Mouse (Mus musculus) MEL (cell line): ENCODE data around the gene Ehbp1l1. TPM values are rescaled to one million over a fixed set of nuclear protein-coding genes. Genes with fewer than 3 reads are reported as not detected.

Experiments
- DNase-seq: peaks from one replicate; pipeline ENCODE4 v3.0.0; 2011; ENCODE audit warnings: low read depth, low spot score
- H3K27ac ChIP-seq: 2 replicates; pipeline ENCODE4 v1.5.1; 2012; ENCODE audit warnings: low read depth, mild to moderate bottlenecking, control low read depth, low read length, moderate library complexity; ENCODE audit not compliant: control insufficient read depth
- H3K27me3 ChIP-seq, 2 experiments: fragments of 150-350 bp in 1 of 2; sonication (generic) in 1 of 2; 2 replicates each; pipeline ENCODE4 v1.6.1; 2012; ENCODE audit warnings: low read length in 2 of 2, mild to moderate bottlenecking in 2 of 2, improper control_type of control experiment in 1 of 2, moderate library complexity in 1 of 2; ENCODE audit not compliant: insufficient read depth in 2 of 2, control insufficient read depth in 1 of 2
- H3K36me3 ChIP-seq, 2 experiments: 2 replicates each; pipeline ENCODE4 v1.6.1; 2012 to 2014; ENCODE audit warnings: low read length in 2 of 2, improper control_type of control experiment in 1 of 2, inconsistent platforms in 1 of 2, mild to moderate bottlenecking in 1 of 2; ENCODE audit not compliant: insufficient read depth in 2 of 2, control insufficient read depth in 1 of 2
- H3K4me1 ChIP-seq, 2 experiments: fragments of 150-350 bp in 1 of 2; sonication (generic) in 1 of 2; 2 replicates each; pipeline ENCODE4 v1.6.1; 2012; ENCODE audit warnings: low read length in 2 of 2, improper control_type of control experiment in 1 of 2, mild to moderate bottlenecking in 1 of 2; ENCODE audit not compliant: insufficient read depth in 2 of 2, control insufficient read depth in 1 of 2
- H3K4me3 ChIP-seq, 2 experiments: fragments of 150-350 bp in 1 of 2; sonication (generic) in 1 of 2; 2 replicates each; pipeline ENCODE4 v1.5.1; 2012; ENCODE audit warnings: low read depth in 2 of 2, low read length in 2 of 2, mild to moderate bottlenecking in 2 of 2, moderate library complexity in 2 of 2, control low read depth in 1 of 2, improper control_type of control experiment in 1 of 2; ENCODE audit not compliant: control insufficient read depth in 1 of 2, insufficient read depth in 1 of 2
- H3K79me2 ChIP-seq: 2 replicates; pipeline ENCODE4 v1.6.1; 2012; ENCODE audit warnings: mild to moderate bottlenecking, low read length, moderate library complexity; ENCODE audit not compliant: control insufficient read depth, poor library complexity, insufficient read depth
- H3K9ac ChIP-seq: 2 replicates; pipeline ENCODE4 v1.6.1; 2012; ENCODE audit warnings: low read depth, mild to moderate bottlenecking, control low read depth, low read length, moderate library complexity; ENCODE audit not compliant: control insufficient read depth, poor library complexity, severe bottlenecking
- H3K9me3 ChIP-seq: fragments of 150-350 bp; sonication (generic); replicated peaks from 2 replicates; pipeline ENCODE4 v1.6.1; 2012; ENCODE audit warnings: mild to moderate bottlenecking, low read length, improper control_type of control experiment, moderate library complexity; ENCODE audit not compliant: insufficient read depth
- CHD1 ChIP-seq: IDR thresholded peaks from 2 replicates; pipeline ENCODE4 v1.6.1; 2012; ENCODE audit warnings: low read depth, mild to moderate bottlenecking, inconsistent platforms, low read length, improper control_type of control experiment
- CTCF ChIP-seq, 3 experiments: IDR thresholded peaks in 2 of 3; conservative IDR thresholded peaks in 1 of 3; 2 replicates each; pipeline ENCODE4 v1.5.1; 2011 to 2012; ENCODE audit warnings: low read length in 3 of 3, low read depth in 2 of 3, mild to moderate bottlenecking in 2 of 3, improper control_type of control experiment in 1 of 3, inconsistent platforms in 1 of 3, mixed read lengths in 1 of 3, moderate library complexity in 1 of 3; ENCODE audit not compliant: control insufficient read depth in 1 of 3, insufficient read depth in 1 of 3, poor library complexity in 1 of 3, severe bottlenecking in 1 of 3
- E2F4 ChIP-seq: IDR thresholded peaks from 2 replicates; pipeline ENCODE4 v1.6.1; 2011; ENCODE audit warnings: low read depth, low read length, improper control_type of control experiment, borderline replicate concordance
- EP300 ChIP-seq, 2 experiments: IDR thresholded peaks; 2 replicates each; pipeline ENCODE4 v1.6.1; 2011; ENCODE audit warnings: improper control_type of control experiment in 2 of 2, low read length in 2 of 2, low read depth in 1 of 2, mild to moderate bottlenecking in 1 of 2
- GATA1 ChIP-seq: IDR thresholded peaks from 2 replicates; pipeline ENCODE4 v1.6.1; 2011; ENCODE audit warnings: low read depth, low read length, improper control_type of control experiment
- HCFC1 ChIP-seq: IDR thresholded peaks from 2 replicates; pipeline ENCODE4 v1.6.1; 2012; ENCODE audit warnings: low read depth, mild to moderate bottlenecking, inconsistent platforms, low read length, improper control_type of control experiment, moderate library complexity
- MAFK ChIP-seq: IDR thresholded peaks from 2 replicates; pipeline ENCODE4 v1.6.1; 2011; ENCODE audit warnings: low read depth, mild to moderate bottlenecking, low read length, improper control_type of control experiment, borderline replicate concordance
- MAX ChIP-seq: IDR thresholded peaks from 2 replicates; pipeline ENCODE4 v1.6.1; 2011; ENCODE audit warnings: low read length, improper control_type of control experiment
- MEF2A ChIP-seq: IDR thresholded peaks from 2 replicates; pipeline ENCODE4 v1.6.1; 2014; ENCODE audit warnings: low read depth, mild to moderate bottlenecking, inconsistent platforms, low read length, improper control_type of control experiment; ENCODE audit not compliant: poor library complexity, insufficient replicate concordance, severe bottlenecking; ENCODE audit errors: extremely low read depth
- MXI1 ChIP-seq: IDR thresholded peaks from 2 replicates; pipeline ENCODE4 v1.6.1; 2011; ENCODE audit warnings: mild to moderate bottlenecking, low read depth, low read length, improper control_type of control experiment
- MYB ChIP-seq: IDR thresholded peaks from 2 replicates; pipeline ENCODE4 v1.6.1; 2011; ENCODE audit warnings: mild to moderate bottlenecking, low read depth, low read length, improper control_type of control experiment
- MYC ChIP-seq: IDR thresholded peaks from 2 replicates; pipeline ENCODE4 v1.6.1; 2011; ENCODE audit warnings: low read depth, mild to moderate bottlenecking, low read length, improper control_type of control experiment, moderate library complexity
- NRF1 ChIP-seq: IDR thresholded peaks from 2 replicates; pipeline ENCODE4 v1.6.1; 2014; ENCODE audit warnings: low read depth, mild to moderate bottlenecking, inconsistent platforms, low read length, improper control_type of control experiment, moderate library complexity; ENCODE audit not compliant: poor library complexity, insufficient read depth, severe bottlenecking
- POLR2AphosphoS2 ChIP-seq: IDR thresholded peaks from 2 replicates; pipeline ENCODE4 v1.6.1; 2011; ENCODE audit warnings: low read length, improper control_type of control experiment
- POLR2AphosphoS5 ChIP-seq: IDR thresholded peaks from 2 replicates; pipeline ENCODE4 v1.6.1; 2012; ENCODE audit warnings: low read depth, borderline replicate concordance, mild to moderate bottlenecking, inconsistent platforms, low read length, moderate library complexity, mixed read lengths
- RCOR1 ChIP-seq: IDR thresholded peaks from 2 replicates; pipeline ENCODE4 v1.6.1; 2012; ENCODE audit warnings: low read depth, mild to moderate bottlenecking, inconsistent platforms, low read length, improper control_type of control experiment
- SIN3A ChIP-seq: IDR thresholded peaks from 2 replicates; pipeline ENCODE4 v1.6.1; 2012; ENCODE audit warnings: low read length, improper control_type of control experiment, inconsistent platforms
- UBTF ChIP-seq: IDR thresholded peaks from 2 replicates; pipeline ENCODE4 v1.6.1; 2012; ENCODE audit warnings: low read depth, mild to moderate bottlenecking, inconsistent platforms, low read length, improper control_type of control experiment, moderate library complexity, borderline replicate concordance; ENCODE audit not compliant: insufficient read depth
- USF1 ChIP-seq: IDR thresholded peaks from 2 replicates; pipeline ENCODE4 v1.6.1; 2014; ENCODE audit warnings: low read depth, mild to moderate bottlenecking, inconsistent platforms, low read length, improper control_type of control experiment, moderate library complexity
- USF2 ChIP-seq, 2 experiments: IDR thresholded peaks; 2 replicates each; pipeline ENCODE4 v1.6.1; 2011 to 2012; ENCODE audit warnings: improper control_type of control experiment in 2 of 2, low read length in 2 of 2, borderline replicate concordance in 1 of 2, inconsistent platforms in 1 of 2, low read depth in 1 of 2, mild to moderate bottlenecking in 1 of 2; ENCODE audit not compliant: insufficient read depth in 1 of 2
- ZC3H11A ChIP-seq: IDR thresholded peaks from 2 replicates; pipeline ENCODE4 v1.6.1; 2012; ENCODE audit warnings: low read depth, mild to moderate bottlenecking, inconsistent platforms, low read length, improper control_type of control experiment
- ZMIZ1 ChIP-seq: IDR thresholded peaks from 2 replicates; pipeline ENCODE4 v1.6.1; 2012; ENCODE audit warnings: low read depth, mild to moderate bottlenecking, inconsistent platforms, low read length, improper control_type of control experiment, moderate library complexity
- polyA plus RNA-seq, 2 experiments: library from polyadenylated mRNA; stranded (reverse) in 1 of 2; unstranded in 1 of 2; fragments of >175 nt in 1 of 2; fragments of >200 nt in 1 of 2; gene quantifications; 2 replicates each; pipeline versions ENCODE4 v1.2.1 to v1.2.4; 2012; ENCODE audit warnings: low replicate concordance in 2 of 2, low read depth in 1 of 2; ENCODE audit not compliant: insufficient read length in 2 of 2, insufficient read depth in 1 of 2, missing spikeins in 1 of 2
- total RNA-seq: library from RNA; depleted of rRNA; stranded (reverse); fragments of 300-350 nt; gene quantifications from 2 replicates; pipeline ENCODE4 v1.2.3, GENCODE M21; 2012

Gene Ehbp1l1
- total and polyA plus RNA-seq, 3 experiments, result 63.2 to 113 (median 77.3) TPM

DNA sequence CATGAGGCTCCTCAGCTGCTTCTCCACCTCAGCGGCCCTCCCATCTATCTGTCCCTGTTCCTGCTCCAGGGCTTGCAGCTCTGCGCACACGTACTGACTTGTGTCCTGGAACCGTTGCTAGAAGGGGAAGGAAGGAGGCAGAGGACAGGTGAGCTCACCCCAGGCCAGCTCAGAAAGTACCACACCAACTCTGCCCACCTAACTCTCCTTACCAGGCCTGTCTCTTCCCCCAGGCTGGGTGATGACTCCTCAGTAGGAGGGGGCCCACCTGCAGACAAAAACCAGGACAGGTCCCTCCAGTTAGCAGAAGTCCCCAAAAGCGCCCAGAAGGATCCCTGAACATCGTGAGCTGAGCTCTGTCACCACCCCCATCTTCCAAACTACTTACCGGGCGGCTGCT is 15.5 kb downstream of the Ehbp1l1 start:
- no peak for DNase-seq
- Histone ChIP-seq H3K36me3 (peaks cover 0 to 8% of the 10 kb centered on the region in 2 experiments), H3K27ac (no peak overlapping the region), H3K27me3 (no peaks in the 10 kb centered on the region)
- TF ChIP-seq CHD1 (no peak), GATA1 (no peak), UBTF (no peak), POLR2AphosphoS5 (no peak), USF1 (no peak), MAFK (no peak), MEF2A (no peak), CTCF (IDR thresholded peaks at IDR 0.05 in 2 of 3, conservative IDR thresholded peaks at IDR 0.05 in 1 of 3; ENCODE audit: control insufficient read depth in 1 of 3, insufficient read depth in 1 of 3, low read depth in 2 of 3, low read length in 3 of 3, poor library complexity in 1 of 3, severe bottlenecking in 1 of 3) (no peak), POLR2AphosphoS2 (no peak), EP300 (IDR thresholded peaks at IDR 0.05; ENCODE audit: low read depth in 1 of 2, low read length in 2 of 2) (no peak), MYB (no peak), ZMIZ1 (no peak), USF2 (IDR thresholded peaks at IDR 0.05; ENCODE audit: borderline replicate concordance in 1 of 2, insufficient read depth in 1 of 2, low read depth in 1 of 2, low read length in 2 of 2) (no peak), HCFC1 (no peak), ZC3H11A (no peak), NRF1 (no peak), MXI1 (no peak), SIN3A (no peak)
- TF ChIP-seq, all 39 proteins: peak for 0
- no peak overlapping the region for H3K4me3 ChIP-seq
- no peaks in the 10 kb centered on the region for H3K9me3 ChIP-seq
- no peak overlapping the region for H3K9ac ChIP-seq
- H3K79me2 ChIP-seq, result peaks cover 3% of the 10 kb centered on the region; the same call in 1 of the 2 replicates
- H3K4me1 ChIP-seq, result peaks cover 0 to 4% of the 10 kb centered on the region in 2 experiments; a peak in 1 of 4 replicates

GRCm38 (mm10) chr19:5710068-5710467 is 16.0 kb downstream of the Ehbp1l1 start:
- Histone ChIP-seq H3K9ac (no peak overlapping the region), H3K9me3 (no peaks in the 10 kb centered on the region), H3K36me3 (peaks cover 0 to 13% of the 10 kb centered on the region in 2 experiments), H3K27ac (no peak overlapping the region), H3K4me1 (peaks cover 0 to 9% of the 10 kb centered on the region in 2 experiments; a peak in 2 of 4 replicates), H3K27me3 (no peaks in the 10 kb centered on the region), H3K4me3 (no peak overlapping the region), H3K79me2 (peaks cover 3% of the 10 kb centered on the region; the same call in 1 of the 2 replicates)
- TF ChIP-seq MAX (no peak), E2F4 (no peak), RCOR1 (no peak), MYC (no peak), CTCF (IDR thresholded peaks at IDR 0.05 in 2 of 3, conservative IDR thresholded peaks at IDR 0.05 in 1 of 3; ENCODE audit: control insufficient read depth in 1 of 3, insufficient read depth in 1 of 3, low read depth in 2 of 3, low read length in 3 of 3, poor library complexity in 1 of 3, severe bottlenecking in 1 of 3) (no peak), EP300 (IDR thresholded peaks at IDR 0.05; ENCODE audit: low read depth in 1 of 2, low read length in 2 of 2) (no peak)
- DNase-seq, result no peak
